Comparison of ENCODE assay signal across 19 mouse cellular contexts in the genomic region with DNA sequence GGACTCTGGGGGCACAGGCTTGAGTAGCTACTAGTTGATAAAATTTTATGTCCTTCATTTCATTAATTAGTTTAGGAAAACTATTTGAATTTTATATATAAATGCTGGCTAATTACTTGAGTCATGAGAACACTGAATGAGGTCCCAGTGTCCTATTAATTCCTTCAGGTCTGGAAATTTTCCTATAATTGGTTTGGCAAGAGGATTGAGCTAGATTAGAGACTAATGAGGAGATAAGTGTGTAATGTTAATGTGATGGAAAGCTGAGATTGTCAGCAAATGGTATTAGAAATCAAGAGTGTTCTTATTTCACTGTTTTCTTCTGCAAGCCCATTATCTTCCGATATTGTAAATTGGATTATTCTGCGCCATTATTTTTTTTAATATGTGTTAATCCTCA.
"Had no signal": no experiment of that assay in that cellular context is flagged by ENCODE, and none has a peak within 500 bp of the region (broad histone marks: within the 10 kb centered on the region; RNA-seq: fewer than 3 reads in every experiment).

No protein-coding gene starts in this region.

- DNase-seq: liver, postnatal 0 days; lung, adult 2 months; lung, postnatal 14 days; lung, postnatal 36 days; right cerebral cortex, adult 18-20 months; right cerebral cortex, postnatal 25 days; right cerebral cortex, postnatal 4 days; spleen, adult 18-20 months; thymus, adult 18-20 months; thymus, postnatal 14 days; thymus, postnatal 36 days had no signal

- H3K4me3 ChIP-seq: liver, embryonic 15.5 days; lung, embryonic 15.5 days; megakaryocyte, embryonic 14.5 days; midbrain, embryonic 13.5 days; midbrain, embryonic 15.5 days; neural tube, embryonic 12.5 days had no signal

- H3K4me2 ChIP-seq: liver, embryonic 15.5 days; lung, embryonic 15.5 days; midbrain, embryonic 13.5 days; midbrain, embryonic 15.5 days; neural tube, embryonic 12.5 days had no signal

- ATAC-seq: liver, postnatal 0 days; lung, postnatal 0 days; midbrain, embryonic 13.5 days; midbrain, embryonic 15.5 days had no signal

- H3K27me3 ChIP-seq: liver, embryonic 15.5 days; lung, embryonic 15.5 days; megakaryocyte, embryonic 14.5 days; midbrain, embryonic 15.5 days; neural tube, embryonic 12.5 days had no signal

- H3K9ac ChIP-seq: liver, embryonic 15.5 days; liver, postnatal 0 days; lung, embryonic 15.5 days; midbrain, embryonic 13.5 days; midbrain, embryonic 15.5 days; neural tube, embryonic 12.5 days had no signal

- H3K36me3 ChIP-seq: liver, embryonic 15.5 days; lung, embryonic 15.5 days; midbrain, embryonic 13.5 days; midbrain, embryonic 15.5 days; neural tube, embryonic 12.5 days had no signal

- H3K27ac ChIP-seq: liver, embryonic 15.5 days; lung, embryonic 15.5 days; macrophage; midbrain, embryonic 13.5 days; midbrain, embryonic 15.5 days; neural tube, embryonic 12.5 days had no signal

- H3K9me3 ChIP-seq: liver, embryonic 15.5 days; lung, embryonic 15.5 days; megakaryocyte, embryonic 14.5 days; midbrain, embryonic 13.5 days; midbrain, embryonic 15.5 days; neural tube, embryonic 12.5 days had no signal

- H3K4me1 ChIP-seq: liver, embryonic 15.5 days; lung, embryonic 15.5 days; megakaryocyte, embryonic 14.5 days; neural tube, embryonic 12.5 days had no signal
